Mouse (Mus musculus) heart, postnatal 0 days (tissue): Measurements from ENCODE around the gene Dcaf6.

Experiments used
- CTCF ChIP-seq: IDR thresholded peaks from 2 replicates; pipeline ENCODE4 v1.5.1; 2016; ENCODE audit warnings: antibody characterized with exemption, control low read depth, low read depth
- EP300 ChIP-seq: IDR thresholded peaks from 2 replicates; pipeline ENCODE4 v1.6.1; 2016; ENCODE audit warnings: antibody characterized with exemption, low read depth

- TF ChIP-seq CTCF (no peak), EP300 (no peak)
Measured at GRCm38 (mm10) chr1:165489197-165489596, 28.9 kb upstream of the Dcaf6 start.
